Mouse (Mus musculus) neutrophil, adult 5-6 weeks (primary cell): ENCODE results near the gene Ipo11. TPM values are rescaled to one million over a fixed set of nuclear protein-coding genes. Genes with fewer than 3 reads are reported as not detected.

Experiments
- ATAC-seq: fragments of 151-379, 151-347 bp; 2 replicates; pipeline ENCODE4 v1.8.0; 2017; ENCODE audit warnings: mild to moderate bottlenecking, moderate TSS enrichment; ENCODE audit not compliant: insufficient number of reproducible peaks, poor library complexity, low FRiP score, severe bottlenecking; ENCODE audit errors: extremely low read depth
- total RNA-seq: library from RNA; stranded (forward); fragments of 200-1000 nt; gene quantifications from 2 replicates; pipeline ENCODE4 v1.2.3, GENCODE M21; 2017

Gene Ipo11
- total RNA-seq, 1 experiment from 2014 or later = 24.1 TPM

DNA sequence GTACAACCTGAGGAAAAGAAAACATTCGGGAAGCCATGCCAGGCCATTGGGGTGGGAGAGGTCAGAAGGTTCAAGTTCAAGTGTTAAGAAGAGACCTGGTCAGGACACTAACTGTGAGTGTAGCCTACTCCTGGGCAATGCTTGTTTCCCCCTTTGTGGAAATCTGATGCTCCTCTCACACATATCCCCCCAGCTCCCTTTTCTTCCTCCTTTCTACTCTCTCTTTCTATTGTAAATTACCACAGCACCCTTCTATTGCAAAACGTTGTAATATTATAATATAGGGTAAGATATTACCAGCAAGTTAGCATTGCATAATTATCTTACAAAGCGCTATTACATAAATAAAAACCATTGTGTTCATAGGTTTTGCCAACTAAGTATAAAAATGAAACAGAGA lies 182.5 kb downstream of the Ipo11 start:
- no peak for ATAC-seq

GRCm38 (mm10) chr13:106751951-106752350 lies 184.8 kb downstream of the Ipo11 start:
- ATAC-seq = no peak

GRCm38 (mm10) chr13:106746823-106747222 lies 189.9 kb downstream of the Ipo11 start:
- no peak for ATAC-seq

GRCm38 (mm10) chr13:106745201-106745600 lies 191.6 kb downstream of the Ipo11 start:
- ATAC-seq = no peak

Other genes starting within 250 kb of the Ipo11 start
- gene Dimt1, start 10.2 kb upstream of the Ipo11 start, total RNA-seq = 11.8 and 13.3 TPM in 2 replicates
- gene Kif2a, start 85.2 kb upstream of the Ipo11 start, total RNA-seq = 24.7 and 36.9 TPM in 2 replicates